Mouse (Mus musculus) testis, adult 2 months (tissue): Measurements from ENCODE around the gene Slc8a2.

Experiments
- CTCF ChIP-seq: fragments of 200-500 bp; IDR thresholded peaks from 2 replicates; pipeline ENCODE4 v1.5.1; 2012; ENCODE audit warnings: low read depth, mild to moderate bottlenecking, inconsistent platforms, low read length, moderate library complexity; ENCODE audit not compliant: control insufficient read depth, insufficient read depth, insufficient replicate concordance
- POLR2A ChIP-seq: fragments of 200-500 bp; IDR thresholded peaks from 2 replicates; pipeline ENCODE4 v1.6.1; 2012; ENCODE audit warnings: low read depth, mild to moderate bottlenecking, inconsistent platforms, low read length, moderate library complexity; ENCODE audit not compliant: control insufficient read depth

DNA sequence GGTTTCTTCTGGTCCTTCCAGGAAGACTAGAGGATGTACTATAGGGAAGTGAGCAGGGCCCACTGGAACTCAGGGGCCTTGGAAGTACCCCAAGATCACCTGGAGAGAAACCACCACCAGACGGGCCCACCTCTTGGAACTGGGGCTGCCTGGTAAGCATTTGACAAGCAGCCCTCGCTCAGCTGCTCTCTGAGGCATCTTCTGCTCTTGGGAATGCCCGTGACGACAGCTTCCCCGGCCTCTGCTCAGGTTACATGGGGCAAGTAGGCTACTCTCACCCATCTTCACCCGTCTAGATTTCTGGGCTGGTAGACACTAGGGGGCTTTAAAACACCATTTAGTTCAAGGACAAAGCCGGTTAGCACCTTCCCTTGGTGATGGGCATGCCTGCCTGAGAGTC lies 28.5 kb upstream of the Slc8a2 start:
- TF ChIP-seq CTCF (no peak), POLR2A (no peak)
